Mouse (Mus musculus): ENCODE data around the gene Gm8909. TPM values are rescaled to one million over a fixed set of nuclear protein-coding genes. Genes with fewer than 3 reads are reported as not detected.
"Not testable (repeated sequence)": the region's sequence is repeated elsewhere in the genome, so short reads cannot be mapped to it uniquely, and the experiment has no call there.

Gene Gm8909
- polyA plus RNA-seq, 1 experiment from 2014 or later, result not detected

DNA sequence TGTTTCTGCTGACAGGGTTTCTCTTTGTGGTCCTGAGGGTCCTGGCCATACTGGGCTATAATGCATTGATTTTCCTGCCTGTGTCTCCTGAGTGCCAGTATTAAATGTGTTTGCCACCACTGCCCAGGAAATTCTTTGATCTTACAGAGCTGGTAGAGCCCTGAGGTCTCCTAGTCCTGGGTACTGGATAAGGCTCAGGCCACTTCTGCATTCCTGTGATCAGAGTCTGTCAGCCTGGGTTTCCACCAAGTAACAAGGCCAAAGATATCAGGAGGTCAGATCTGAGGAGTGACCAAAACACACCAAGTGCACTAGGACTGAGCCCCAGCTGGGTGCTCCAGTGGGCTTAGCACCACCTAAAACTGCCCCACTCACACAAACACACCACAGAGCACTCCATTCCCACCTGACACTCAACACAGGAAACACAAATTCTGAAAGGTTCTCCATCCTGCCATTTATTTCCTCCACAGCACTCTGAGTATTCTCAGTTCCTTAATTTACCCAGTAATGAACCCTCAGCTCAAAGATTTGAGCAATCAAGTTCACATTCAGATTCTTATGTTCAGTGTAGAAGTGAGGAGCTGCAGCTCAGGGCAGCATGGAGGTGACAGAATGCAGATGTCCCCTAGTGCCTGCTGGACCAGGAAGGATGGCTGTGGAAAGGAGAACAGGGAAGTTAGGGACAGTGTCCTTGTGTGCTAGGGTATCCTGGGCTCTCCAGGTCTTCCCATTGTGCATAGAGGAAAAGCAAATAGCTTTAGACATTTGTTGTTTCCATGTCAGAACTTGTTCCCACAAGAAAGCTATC lies 32.7 kb downstream of the Gm8909 start:
- not testable (repeated sequence) for H3K9ac ChIP-seq; H3K36me3 ChIP-seq; H3K4me1 ChIP-seq; H3K27ac ChIP-seq; H3K9me3 ChIP-seq; H3K4me2 ChIP-seq; ATAC-seq (ENCODE audit: insufficient number of reproducible peaks, insufficient read depth, low FRiP score, low TSS enrichment, low read depth); H3K4me3 ChIP-seq
- H3K27me3 ChIP-seq, result peaks cover 49% of the 10 kb centered on the region

DNA sequence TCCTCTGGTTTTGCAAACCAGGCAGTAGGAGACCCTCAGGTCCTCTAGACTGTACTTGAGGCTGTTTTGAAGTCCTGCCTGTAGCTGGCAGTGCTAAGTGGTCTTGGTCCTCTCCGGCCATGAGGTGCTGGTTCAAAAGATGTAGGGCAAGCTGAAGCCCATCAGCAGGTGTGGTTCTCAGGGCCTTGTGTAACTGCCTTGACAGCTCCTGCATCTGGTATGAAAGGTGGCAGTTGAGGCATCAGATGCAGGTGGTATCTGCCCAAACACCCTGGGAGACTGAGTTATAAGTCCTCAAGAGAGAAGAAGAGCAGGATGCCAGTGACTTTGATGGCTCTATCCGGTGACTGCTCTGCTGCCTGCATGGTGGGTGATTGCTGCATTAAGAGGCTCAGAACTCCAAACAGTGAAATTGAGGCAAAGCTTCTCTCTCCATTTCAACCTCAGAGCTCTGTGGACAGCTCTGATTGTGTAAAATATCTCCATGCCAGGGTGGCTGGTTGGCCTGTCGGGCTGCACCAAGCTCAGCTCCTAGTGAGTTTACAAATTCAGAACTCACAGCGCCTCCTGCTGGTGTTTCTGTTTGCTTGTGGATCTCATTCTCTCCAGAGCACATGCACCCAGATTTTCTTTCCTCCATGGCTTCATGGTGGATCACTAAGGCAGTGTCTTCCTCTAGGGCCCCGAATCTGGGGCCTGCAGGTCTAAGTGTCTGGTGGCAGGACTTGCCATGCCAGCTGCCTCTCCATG lies 36.6 kb downstream of the Gm8909 start:
- ATAC-seq (ENCODE audit: insufficient number of reproducible peaks, insufficient read depth, low FRiP score, low TSS enrichment, low read depth), result no peak
- Histone ChIP-seq H3K27me3 (peaks cover 49% of the 10 kb centered on the region), H3K36me3 (no peaks in the 10 kb centered on the region)

DNA sequence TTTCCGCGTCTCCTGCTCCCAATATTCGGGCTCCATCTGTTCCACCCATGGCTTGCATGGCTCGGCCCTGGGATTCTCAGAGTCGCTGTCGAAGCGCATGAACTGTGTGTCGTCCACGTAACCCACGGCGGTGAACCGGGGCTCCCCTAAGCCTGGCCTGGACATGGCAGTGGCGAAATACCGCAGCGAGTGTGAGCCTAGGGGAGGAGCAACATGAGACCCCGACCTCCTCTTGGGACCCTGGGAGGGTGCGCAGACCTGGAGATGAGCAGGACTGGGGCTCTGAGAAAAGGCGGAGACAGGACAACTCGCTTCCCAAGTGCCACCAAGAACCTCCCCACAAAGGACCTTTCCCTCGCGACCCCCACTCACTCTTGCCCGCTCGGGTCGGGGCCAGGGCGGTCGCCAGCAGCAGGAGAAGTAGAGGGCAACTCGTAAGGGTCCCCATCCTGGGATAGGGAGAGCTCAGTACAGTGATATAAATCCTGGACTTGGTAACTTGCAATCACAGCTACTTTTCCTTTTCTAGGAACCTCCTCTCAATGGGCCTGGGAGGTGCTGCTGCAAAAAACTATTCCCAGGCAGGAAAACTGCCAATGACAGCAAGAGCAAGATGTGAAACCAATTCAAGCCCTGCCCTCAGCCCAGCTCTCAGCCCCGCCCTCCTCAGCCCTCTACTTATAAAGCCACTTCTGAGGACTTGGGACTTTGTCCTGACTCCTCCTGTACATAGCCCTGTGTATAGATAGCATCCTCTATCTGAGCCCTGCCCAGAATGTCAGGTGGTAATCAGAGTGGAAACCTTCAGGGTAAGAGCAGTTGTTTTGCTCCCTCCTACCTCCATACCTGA lies 39.1 kb downstream of the Gm8909 start, which contains the start of gene Gm7030:
Gm7030 (minus strand) TSS at position 458 of the 850 bp plus-strand sequence.
- H3K27ac ChIP-seq; H3K9ac ChIP-seq; H3K9me3 ChIP-seq; H3K36me3 ChIP-seq; H3K4me1 ChIP-seq; H3K4me3 ChIP-seq; H3K4me2 ChIP-seq; ATAC-seq (ENCODE audit: insufficient number of reproducible peaks, insufficient read depth, low FRiP score, low TSS enrichment, low read depth): not testable (repeated sequence)
- peaks cover 41% of the 10 kb centered on the region for H3K27me3 ChIP-seq
- WGBS, result 26% methylated on average over 28 of the region's 28 CpGs

More for the DNA sequence above, 36.6 kb downstream of the Gm8909 start:
- no peak overlapping the region for H3K4me2 ChIP-seq
- H3K4me1 ChIP-seq, result no peaks in the 10 kb centered on the region
- no peak overlapping the region for H3K27ac ChIP-seq
- H3K9me3 ChIP-seq, result no peaks in the 10 kb centered on the region
- WGBS, result 69% methylated on average over 5 of the region's 5 CpGs
- H3K9ac ChIP-seq, result no peak overlapping the region
- H3K4me3 ChIP-seq, result no peak overlapping the region

DNA sequence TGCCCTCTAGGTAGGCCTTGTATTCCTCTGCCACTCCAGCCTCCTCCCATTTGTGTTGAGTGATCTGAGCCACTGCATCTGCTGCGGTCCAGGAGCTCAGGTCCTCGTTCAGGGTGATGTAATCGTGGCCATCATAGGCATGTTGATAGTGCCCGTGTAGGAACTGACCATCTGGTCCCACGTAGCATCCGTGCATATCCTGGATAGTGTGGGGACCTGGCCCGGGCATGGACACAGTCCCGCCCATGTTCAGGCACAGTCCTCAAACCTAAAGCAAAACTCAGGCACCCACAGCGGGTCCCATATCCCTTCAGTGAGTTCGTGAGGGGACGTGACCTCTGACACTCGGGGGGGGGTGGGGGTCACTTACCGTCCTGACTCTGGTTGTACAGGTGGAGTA lies 39.8 kb downstream of the Gm8909 start:
- peaks cover 36% of the 10 kb centered on the region for H3K27me3 ChIP-seq
- not testable (repeated sequence) for H3K9ac ChIP-seq; H3K4me1 ChIP-seq; H3K36me3 ChIP-seq; H3K4me2 ChIP-seq; H3K27ac ChIP-seq; ATAC-seq (ENCODE audit: insufficient number of reproducible peaks, insufficient read depth, low FRiP score, low TSS enrichment, low read depth); H3K4me3 ChIP-seq; H3K9me3 ChIP-seq
- WGBS, result 64% methylated on average over 12 of the region's 13 CpGs

DNA sequence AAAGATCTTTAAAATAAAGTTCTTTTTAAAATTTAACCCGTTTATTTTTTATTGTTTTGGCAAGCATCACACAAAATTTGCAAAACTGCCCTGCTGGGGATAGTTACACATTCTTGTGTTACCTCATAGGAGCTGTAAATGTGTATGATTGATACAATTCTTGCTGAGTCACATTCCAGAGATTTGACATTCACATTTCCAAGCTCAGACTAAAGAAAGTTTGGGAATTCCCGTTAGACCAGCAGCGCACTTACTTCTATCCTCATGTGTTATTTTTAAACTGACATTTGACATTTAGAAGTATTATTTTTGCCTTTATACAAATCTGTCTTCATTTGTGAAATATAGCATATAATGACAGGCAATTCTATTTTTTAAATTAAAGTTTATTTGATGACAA lies 44.2 kb downstream of the Gm8909 start:
- not testable (repeated sequence) for ATAC-seq (ENCODE audit: insufficient number of reproducible peaks, insufficient read depth, low FRiP score, low TSS enrichment, low read depth); H3K4me2 ChIP-seq; H3K4me1 ChIP-seq; H3K9me3 ChIP-seq; H3K4me3 ChIP-seq; H3K27ac ChIP-seq; H3K36me3 ChIP-seq; H3K9ac ChIP-seq
- 62% methylated on average over 3 of the region's 3 CpGs for WGBS
- peaks cover 48% of the 10 kb centered on the region for H3K27me3 ChIP-seq

DNA sequence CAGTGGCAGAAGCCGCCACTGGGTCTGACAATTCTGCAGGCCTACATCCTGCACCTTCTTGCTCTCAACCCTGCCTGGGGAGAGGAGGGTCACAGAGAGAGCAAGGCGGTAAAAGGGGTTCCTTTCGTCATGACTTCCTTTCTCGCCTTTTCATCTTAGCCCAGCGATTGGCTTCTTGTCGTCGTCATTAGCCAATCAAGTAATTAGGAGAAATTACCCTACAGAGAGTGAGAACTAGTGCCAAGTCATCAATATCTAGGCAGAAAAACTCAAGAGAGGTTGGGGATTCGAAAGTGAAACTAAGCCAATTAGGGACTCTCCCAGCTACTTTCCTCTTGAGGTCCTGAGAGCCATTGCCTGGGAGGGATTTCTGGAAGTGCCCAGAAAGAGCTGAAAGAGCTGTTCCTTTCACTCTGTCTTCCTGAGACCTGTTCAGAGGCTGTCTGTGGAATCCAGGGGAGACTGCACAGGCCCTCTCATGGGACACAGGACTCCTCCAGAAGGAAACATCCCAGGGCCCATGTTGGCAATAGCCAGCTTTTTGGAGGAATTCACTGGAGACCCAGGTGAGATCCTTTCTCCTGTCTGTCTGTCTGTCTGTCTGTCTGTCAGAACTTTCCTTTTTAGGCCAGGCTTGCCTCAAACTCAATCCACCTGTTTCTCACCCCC lies 46.9 kb downstream of the Gm8909 start, which contains the start of gene Gm19684:
Gm19684 (plus strand) TSS at position 327 of the 669 bp plus-strand sequence.
- not testable (repeated sequence) for H3K9me3 ChIP-seq; H3K27ac ChIP-seq; ATAC-seq (ENCODE audit: insufficient number of reproducible peaks, insufficient read depth, low FRiP score, low TSS enrichment, low read depth); H3K36me3 ChIP-seq; H3K4me1 ChIP-seq; H3K9ac ChIP-seq; H3K4me3 ChIP-seq
- 8% methylated on average over 8 of the region's 8 CpGs for WGBS
- Histone ChIP-seq H3K4me2 (peak within 1 kb of the TSS; percentile 32), H3K27me3 (peaks cover 50% of the 10 kb centered on the region)

DNA sequence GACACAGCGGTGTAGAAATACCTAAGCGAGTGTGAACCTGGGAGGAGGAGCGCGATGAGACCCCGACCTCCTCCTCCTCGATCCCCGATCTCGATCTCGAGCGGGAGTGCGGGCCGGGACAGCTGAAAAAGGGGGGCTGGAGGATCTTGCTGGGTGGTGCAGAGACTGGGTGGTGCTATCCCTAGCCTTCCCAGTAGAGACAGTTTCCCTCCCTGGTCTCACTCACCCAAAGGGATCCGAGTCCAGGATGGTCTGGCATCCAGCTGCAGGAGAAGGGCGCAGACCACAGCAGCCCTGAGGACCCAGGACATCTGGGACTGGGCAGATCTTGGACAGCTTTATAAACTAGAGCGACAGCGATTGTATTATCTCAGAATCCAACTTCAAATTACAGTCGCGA lies 47.5 kb downstream of the Gm8909 start:
- H3K4me2 ChIP-seq, result peak overlapping the region; percentile 32; the same call in 1 of the 2 replicates
- not testable (repeated sequence) for H3K27ac ChIP-seq, H3K36me3 ChIP-seq, H3K9ac ChIP-seq, H3K4me1 ChIP-seq, H3K9me3 ChIP-seq, H3K4me3 ChIP-seq
- peak; percentile 64 for ATAC-seq (ENCODE audit: insufficient number of reproducible peaks, insufficient read depth, low FRiP score, low TSS enrichment, low read depth)
- H3K27me3 ChIP-seq, result peaks cover 50% of the 10 kb centered on the region
- 23% methylated on average over 18 of the region's 18 CpGs for WGBS

DNA sequence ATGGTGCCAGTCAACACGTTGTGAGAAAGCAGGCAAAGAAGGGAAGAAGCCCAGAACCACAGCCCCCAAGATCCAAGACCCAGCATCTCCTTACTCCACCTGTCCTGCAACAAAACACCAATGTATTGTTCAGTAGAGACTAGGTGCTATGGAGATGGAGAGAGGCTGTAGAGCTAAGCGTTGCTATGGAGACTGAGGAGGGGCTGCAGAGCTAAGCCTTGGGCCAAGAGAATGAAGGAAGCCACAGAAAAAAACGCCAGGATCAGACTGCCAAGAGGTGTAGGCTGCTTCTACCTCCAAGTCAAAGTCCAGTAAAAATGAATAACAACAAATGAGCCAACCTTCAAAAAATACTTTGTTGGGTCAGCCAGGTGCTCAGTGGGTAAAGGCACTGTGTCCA lies 51.8 kb downstream of the Gm8909 start:
- H3K9ac ChIP-seq; H3K4me1 ChIP-seq; H3K4me2 ChIP-seq; H3K9me3 ChIP-seq; ATAC-seq (ENCODE audit: insufficient number of reproducible peaks, insufficient read depth, low FRiP score, low TSS enrichment, low read depth); H3K4me3 ChIP-seq; H3K36me3 ChIP-seq; H3K27ac ChIP-seq: not testable (repeated sequence)
- 15% methylated on average over 3 of the region's 3 CpGs for WGBS
- peaks cover 44% of the 10 kb centered on the region for H3K27me3 ChIP-seq

Other genes with a start within 250 kb of the Gm8909 start
- 109 and 110 TPM in 2 replicates for gene Abcf1, start 198.8 kb downstream of the Gm8909 start, polyA plus RNA-seq (2015; fragmentation: Nextera tagmentation; extraction: Ambion mirVana)
- 56.3 and 64.8 TPM in 2 replicates for gene Gnl1, start 188.7 kb downstream of the Gm8909 start, polyA plus RNA-seq (2015; fragmentation: Nextera tagmentation; extraction: Ambion mirVana)
- gene Prr3, start 188.3 kb downstream of the Gm8909 start, polyA plus RNA-seq (2015; fragmentation: Nextera tagmentation; extraction: Ambion mirVana), result 44.4 and 56.9 TPM in 2 replicates
- 3.9 and 4.3 TPM in 2 replicates for gene H2-T24, start 148.0 kb downstream of the Gm8909 start, polyA plus RNA-seq (2015; fragmentation: Nextera tagmentation; extraction: Ambion mirVana)
- 18.8 and 21.6 TPM in 2 replicates for gene H2-T23, start 135.7 kb downstream of the Gm8909 start, polyA plus RNA-seq (2015; fragmentation: Nextera tagmentation; extraction: Ambion mirVana)
- gene H2-T22, start 125.8 kb downstream of the Gm8909 start, polyA plus RNA-seq (2015; fragmentation: Nextera tagmentation; extraction: Ambion mirVana), result 20.1 and 21.0 TPM in 2 replicates
- gene Gm6034, start 125.6 kb downstream of the Gm8909 start, polyA plus RNA-seq (2015; fragmentation: Nextera tagmentation; extraction: Ambion mirVana), result not detected in 2 replicates
- gene Gm11127, start 110.2 kb downstream of the Gm8909 start, polyA plus RNA-seq (2015; fragmentation: Nextera tagmentation; extraction: Ambion mirVana), result not detected in 2 replicates
- gene Gm19684, start 46.9 kb downstream of the Gm8909 start, polyA plus RNA-seq (2015; fragmentation: Nextera tagmentation; extraction: Ambion mirVana), result not detected in 2 replicates
- not detected in 2 replicates for gene Gm7030, start 39.1 kb downstream of the Gm8909 start, polyA plus RNA-seq (2015; fragmentation: Nextera tagmentation; extraction: Ambion mirVana)
- gene H2-T3, start 21.8 kb upstream of the Gm8909 start, polyA plus RNA-seq (2015; fragmentation: Nextera tagmentation; extraction: Ambion mirVana), result 0.80 TPM in 1 of 2 replicates, not detected in the other
- gene Rpp21, start 89.5 kb upstream of the Gm8909 start, polyA plus RNA-seq (2015; fragmentation: Nextera tagmentation; extraction: Ambion mirVana), result 92.3 and 118 TPM in 2 replicates
- gene Trim39, start 103.7 kb upstream of the Gm8909 start, polyA plus RNA-seq (2015; fragmentation: Nextera tagmentation; extraction: Ambion mirVana), result 22.4 and 25.4 TPM in 2 replicates
- gene H2-M10.2, start 118.0 kb upstream of the Gm8909 start, polyA plus RNA-seq (2015; fragmentation: Nextera tagmentation; extraction: Ambion mirVana), result 0.23 TPM in 1 of 2 replicates, not detected in the other
- gene H2-M10.1, start 157.6 kb upstream of the Gm8909 start, polyA plus RNA-seq (2015; fragmentation: Nextera tagmentation; extraction: Ambion mirVana), result not detected in 2 replicates
- gene H2-M10.3, start 199.9 kb upstream of the Gm8909 start, polyA plus RNA-seq (2015; fragmentation: Nextera tagmentation; extraction: Ambion mirVana), result not detected in 2 replicates